Mouse (Mus musculus): ENCODE measurements around the gene Mecom.

The Mecom gene

DNA sequence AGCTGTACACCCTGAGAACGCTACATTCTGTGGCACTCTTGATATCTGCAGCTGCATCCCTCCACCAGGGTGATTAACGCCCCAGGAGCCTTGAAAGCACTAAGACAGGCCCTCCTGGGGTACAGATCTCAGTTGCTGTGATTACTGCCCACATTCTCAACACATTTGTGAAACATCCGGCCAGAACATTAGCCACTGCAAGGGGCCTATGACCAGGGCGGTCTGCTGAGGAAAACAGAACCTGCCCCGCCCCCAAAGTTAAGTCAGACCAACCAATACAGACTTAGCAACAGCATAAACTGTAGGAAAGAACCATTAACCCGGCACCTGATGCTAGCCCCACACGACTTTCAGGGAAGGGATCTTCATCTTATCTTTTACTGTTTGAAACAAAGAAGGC, 109.8 kb downstream of the Mecom start:
- peak; percentile 88 for DNase-seq

DNA sequence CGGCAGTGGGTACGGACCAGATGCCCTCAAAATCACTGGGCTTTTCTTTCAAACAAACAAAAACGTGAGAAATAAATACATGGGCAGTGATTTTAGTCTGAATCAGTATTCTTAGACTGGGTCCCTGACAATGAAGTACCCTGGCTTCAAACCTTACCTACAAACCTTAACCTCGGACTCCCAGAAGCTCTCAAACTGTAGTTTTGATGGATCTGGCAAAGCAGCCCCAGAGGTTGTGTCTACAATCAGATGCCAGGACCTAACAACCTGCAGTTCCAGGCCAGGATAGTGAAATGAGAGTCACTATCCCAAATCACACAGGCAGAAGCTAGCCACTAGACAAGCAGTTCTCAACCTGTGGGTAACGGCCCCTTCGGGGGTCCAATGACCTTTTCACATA, 111.2 kb downstream of the Mecom start:
- DNase-seq = peak; percentile 54

DNA sequence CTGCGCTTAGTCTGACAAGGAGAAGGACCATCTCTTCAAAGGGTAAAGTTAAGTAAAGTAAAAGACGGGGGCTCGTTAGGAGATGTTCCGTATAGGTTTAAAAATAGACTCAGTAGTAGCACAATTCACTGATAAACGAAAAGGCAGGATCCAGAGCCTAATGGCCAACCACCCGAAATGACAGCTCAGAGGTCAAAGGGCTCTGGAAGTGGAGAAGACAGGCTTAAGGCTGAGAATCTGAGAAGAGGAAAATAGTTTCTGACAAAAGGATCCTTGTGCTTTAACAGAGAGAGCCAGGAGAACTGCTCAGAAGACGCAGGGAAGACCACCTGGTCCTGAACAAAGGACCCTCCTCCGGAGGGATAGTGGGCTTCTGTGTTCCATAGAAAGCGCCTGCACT, 111.7 kb downstream of the Mecom start:
- DNase-seq = no peak

DNA sequence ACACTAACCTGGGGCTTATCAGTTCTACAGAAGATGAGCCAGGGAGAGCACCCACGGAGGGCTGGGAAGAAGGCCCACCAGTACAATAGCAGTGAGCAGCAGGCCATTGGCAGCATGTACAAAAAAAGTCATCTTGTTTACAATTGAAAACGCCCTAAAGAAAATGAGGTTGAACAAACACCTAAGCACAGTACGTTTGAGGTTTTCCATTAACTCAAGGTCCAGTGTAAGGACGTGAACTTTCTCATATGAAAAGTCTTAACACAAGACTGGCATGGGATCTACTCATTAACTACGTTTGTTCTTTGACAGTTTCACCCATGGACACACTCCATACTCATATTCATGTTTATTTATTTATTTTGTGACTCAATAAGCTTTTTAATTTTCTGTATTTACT, 118.9 kb downstream of the Mecom start:
- peak; percentile 22 for DNase-seq

DNA sequence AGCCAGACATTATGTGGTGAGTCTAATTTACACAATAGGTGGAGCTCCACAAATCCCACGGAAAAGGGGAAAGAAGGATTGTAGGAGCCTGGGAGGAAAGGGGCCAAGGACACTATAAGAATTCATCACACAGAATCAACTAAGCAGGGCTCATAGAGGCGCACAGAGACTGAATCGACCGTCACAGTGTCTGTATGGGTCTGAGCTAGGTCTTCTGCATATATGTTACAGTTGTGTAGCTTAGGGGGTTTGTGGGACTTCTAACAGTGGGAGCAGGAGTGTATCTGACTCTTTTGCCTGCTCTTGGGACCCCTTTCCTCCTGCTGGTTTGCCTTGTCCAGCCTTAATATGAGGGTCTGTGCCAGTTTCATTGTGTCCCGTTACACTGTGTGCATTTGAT, 123.8 kb downstream of the Mecom start:
- DNase-seq = peak; percentile 69

DNA sequence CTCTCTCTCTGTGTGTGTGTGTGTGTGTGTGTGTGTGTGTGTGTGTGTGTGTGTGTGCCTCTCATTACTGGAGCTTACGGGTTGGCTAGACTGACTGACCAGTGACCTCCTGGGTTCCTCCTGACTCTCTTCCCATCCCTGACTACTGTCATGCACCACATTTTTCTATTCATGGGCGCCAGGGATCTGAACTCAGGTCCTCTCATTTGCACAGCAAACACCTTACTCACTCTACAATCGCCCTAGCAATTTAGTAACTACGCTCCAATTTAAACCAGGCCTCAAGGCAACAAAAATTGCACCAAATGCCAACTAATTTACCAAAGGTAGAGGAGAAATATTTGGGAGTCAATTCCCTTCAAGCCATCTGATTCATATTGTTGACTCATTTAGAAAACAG, 125.9 kb downstream of the Mecom start:
- peak; percentile 75 for DNase-seq

DNA sequence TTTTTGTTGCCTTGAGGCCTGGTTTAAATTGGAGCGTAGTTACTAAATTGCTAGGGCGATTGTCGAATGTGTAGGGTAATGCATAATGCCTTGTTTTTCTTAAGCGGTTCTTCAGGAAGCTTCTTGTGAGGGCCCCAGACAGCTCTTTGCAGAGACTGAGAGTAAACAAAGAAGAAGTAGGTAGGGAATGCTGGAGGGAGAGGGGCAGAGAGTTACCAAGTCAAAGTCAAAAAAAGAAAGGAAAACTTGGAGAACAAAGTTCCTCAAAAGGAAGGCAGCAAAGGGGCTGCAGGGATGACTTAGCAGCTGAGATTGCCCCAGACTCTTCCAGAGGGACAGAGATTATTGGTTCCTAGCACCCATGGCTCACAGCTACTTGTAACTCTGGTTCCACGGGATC, 126.9 kb downstream of the Mecom start:
- DNase-seq = peak; percentile 39

DNA sequence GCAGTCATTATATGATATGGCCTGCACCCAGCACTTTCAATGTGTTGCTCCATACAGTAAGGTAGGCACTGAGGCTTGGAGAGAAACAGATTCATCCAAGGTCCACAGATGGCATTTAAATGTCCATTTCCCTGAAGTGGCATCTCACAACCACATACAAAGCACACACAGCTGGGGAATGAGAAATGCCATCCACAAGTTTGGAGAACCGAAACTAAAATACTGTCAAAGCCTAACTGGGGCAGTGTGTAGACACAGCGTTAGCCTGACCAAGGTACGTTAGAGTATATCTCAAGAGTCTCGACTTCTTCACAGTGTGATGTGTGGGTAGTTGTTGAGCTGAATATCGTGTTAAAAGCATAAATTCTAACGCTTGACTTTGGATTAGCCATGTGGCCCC, 133.6 kb downstream of the Mecom start:
- DNase-seq = peak; percentile 42

DNA sequence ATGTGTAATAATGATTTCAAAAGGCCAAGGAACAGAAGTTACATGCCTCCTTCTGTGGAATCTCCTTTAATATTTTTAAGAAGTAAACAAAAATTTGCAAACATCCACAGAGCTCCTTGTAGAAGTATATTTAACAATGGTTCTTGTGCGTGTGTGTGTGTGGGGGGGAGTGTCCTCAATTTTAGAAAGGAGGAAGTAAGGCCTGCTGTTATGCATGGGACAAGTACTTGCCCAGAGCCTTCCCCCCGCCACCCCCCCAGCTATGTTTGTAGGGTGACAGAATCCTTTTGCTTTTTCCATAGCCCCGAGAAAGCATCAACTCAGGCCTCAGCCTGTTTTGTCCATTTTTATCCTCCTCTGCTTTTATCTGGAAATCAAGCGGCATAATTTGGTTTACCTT, 137.0 kb downstream of the Mecom start:
- DNase-seq = peak; percentile 46

DNA sequence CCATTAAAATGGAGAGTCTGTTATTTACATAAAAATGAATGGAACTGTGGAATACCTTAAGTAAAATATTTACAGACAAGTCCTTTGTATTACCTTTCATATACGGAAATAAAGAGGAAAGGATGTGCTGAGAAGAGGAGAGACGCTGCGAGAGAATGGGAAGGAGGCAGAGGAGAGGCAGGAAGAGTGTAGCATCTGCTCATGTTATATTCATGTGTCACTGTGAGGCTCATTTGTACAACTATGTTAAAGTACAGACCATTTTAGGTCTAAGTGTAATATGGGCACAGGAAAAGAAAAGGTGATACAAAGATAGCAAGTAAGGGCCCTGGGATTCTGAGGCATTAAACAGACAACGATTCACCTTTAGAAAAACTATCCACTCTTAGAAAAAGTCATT, 143.0 kb downstream of the Mecom start:
- DNase-seq = peak; percentile 11

DNA sequence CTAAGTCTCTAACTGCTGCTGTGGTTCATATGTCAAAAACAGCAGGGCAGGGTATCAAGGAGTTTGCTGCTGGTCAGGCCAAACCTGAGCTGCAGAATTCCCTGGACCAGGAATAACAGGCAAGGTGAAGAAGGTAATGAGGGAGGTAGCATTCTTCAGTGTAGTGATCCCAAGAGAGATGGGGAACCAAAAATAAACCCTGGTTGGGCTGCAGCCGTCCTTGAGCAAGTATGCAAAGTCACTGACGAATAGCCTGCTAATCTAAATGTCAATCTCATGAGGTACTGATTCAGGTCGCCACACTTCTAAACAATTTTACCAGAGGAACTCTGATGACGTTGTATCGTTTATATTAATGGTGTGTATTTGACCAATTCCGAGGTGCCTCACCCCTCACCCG, 148.9 kb downstream of the Mecom start:
- peak; percentile 33 for DNase-seq

DNA sequence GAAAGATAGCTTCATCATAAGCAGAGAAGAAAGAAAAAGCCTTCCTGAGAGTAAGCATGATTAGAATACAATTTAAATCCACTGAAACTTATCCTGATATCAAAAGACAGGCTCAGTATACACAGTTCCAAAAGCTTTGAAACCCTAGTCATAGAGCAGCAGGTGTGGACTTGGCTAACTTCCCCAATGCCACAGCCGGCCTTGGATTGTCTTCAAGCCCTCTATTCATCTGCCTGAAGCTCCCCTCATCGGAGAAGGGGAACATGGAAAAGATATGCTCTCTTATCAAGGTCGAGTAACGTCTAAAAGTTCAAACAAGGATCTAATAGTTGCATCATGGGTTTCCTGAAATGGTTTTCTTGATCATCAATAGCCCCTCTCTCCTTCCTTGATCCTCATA, 152.9 kb downstream of the Mecom start:
- DNase-seq = peak; percentile 54

DNA sequence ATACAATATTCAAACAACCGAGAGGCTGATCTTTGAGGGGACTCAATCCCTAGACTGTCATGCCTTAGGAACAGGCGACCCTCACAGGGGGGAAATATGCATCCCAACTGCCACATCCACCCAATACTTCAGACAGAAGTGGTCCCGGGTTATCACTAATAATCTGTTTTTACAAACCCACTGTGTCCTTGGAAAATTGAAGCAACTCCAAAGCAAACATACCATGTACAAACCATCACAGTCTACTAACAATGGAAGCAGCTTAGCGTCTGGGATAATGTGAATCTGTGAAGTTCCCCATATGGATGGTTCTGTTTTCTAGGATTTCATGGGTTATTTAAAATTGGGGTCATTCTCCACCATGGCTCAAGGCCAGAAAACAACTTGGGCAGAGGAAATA, 155.1 kb downstream of the Mecom start:
- no peak for DNase-seq

DNA sequence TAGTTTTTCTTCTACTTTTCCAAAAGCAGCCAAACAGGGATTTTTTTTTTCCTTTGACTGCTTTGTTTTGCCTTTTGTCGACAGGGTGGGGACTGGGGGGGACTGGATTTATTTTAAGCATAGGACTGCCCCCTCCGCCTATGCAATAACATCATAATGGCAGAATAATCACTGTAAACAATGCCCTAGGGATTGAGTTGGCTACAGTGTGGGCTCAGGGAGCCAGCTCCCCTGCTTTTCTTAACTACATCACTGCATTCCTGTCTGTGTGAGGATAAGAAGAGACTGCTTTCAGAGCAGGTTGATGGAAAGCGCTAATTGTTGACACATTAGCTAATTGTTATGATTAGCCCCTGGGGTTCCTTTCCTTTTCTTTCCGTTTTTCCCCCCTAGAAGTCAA, 155.6 kb downstream of the Mecom start:
- DNase-seq = peak; percentile 94

DNA sequence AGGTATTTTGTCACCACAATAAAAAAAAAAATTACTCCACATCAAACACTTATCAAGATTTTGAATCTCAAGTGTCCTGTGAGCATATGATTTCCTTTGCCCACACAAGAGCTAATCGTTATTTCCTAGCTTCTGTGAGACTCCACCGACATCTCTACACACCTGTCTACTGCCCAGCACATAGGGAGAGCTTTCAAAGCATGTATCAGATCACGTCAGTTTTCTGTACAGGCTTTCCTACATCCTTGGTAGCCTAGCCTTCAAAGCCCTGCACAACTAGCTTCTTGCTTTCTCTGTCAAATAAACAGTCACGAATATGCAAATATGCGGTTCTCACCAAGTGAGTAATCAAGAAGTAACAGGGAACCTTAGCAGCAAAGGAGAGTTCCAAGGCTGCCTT, 157.5 kb downstream of the Mecom start:
- DNase-seq = peak; percentile 66

DNA sequence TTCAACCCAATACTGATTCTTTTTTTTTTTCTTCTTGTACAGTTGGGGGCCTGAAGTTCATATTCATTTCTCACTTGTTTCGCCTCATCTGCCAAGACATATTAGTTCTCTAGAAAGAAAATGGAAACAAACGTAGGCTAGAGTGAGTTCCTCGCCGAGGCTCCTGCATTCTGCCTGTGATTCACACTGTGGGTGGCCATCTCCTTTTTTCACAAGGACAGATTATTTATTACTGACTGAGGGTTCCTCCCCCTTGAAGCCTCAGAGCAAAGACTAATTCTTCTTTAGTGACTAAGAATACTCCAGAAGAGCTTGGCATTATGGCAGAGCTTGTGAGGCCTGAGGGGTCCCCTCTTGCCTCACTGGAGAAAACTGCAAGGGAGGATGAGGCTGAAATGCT, 167.5 kb downstream of the Mecom start:
- peak; percentile 35 for DNase-seq

DNA sequence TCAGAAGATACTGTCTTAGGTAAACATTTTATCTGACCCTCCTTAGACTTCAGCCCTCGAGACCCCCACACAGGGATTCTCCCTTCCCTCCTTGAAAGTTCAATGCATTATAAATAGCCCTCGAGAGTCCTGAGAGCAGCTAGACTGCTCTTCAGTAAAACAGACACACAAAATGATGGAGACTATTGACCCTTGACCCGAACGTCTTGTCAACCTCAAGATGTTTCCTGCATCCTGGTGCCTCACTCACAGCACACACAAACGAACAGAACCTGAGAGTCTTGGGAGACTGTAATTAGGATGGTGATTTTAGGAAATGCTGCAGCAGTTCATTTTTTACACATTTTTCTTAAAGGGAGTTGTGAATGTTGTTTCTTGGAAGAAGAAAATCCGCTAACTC, 168.5 kb downstream of the Mecom start:
- no peak for DNase-seq

DNA sequence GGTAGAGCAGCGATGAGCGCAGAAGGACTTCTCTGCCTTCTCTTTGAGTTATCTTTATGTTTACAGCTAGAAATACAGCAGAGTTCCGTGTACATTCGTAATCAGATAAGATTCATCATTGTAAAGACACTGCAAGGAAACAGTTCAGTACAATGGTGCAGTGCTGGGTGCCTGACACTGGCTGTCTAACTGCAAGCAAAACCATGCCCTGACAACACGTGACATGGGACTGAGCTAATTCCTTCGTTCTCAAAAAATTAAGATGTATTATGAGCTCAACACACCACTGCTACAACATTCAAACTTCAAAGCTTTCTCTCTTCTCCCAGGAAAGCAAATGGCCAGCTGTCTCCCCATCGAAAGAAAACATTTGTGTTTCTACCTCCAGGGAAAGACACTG, 176.3 kb downstream of the Mecom start:
- DNase-seq = peak; percentile 67

DNA sequence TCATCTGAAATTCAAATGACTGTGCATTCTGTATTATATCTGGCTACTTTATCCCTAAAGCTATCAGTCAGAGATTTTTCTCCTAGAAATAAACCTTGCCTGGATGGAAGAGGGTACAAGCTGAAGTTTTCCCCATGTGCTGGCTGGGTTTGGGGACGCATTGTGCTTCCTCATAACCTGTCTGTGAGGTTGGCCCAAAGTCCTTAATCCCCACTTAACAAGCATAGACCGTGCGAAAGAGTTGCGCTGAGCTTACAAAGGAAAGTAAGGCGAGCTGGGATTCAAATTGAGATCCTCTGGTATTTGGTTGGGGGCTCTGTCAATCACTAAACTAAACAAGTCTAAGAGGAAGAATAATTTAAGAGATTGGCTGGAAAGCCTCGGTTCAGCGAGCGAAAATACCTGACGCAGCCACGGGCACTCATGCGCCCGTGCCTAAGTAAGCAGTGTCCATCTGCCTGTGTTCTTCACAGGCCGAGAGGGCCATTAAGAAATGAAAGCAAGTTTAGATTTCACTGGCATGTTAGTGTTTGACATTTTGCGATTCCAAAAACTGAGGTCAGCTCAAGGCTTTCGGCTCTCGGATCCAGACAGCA, 176.8 kb downstream of the Mecom start:
- DNase-seq = peak; percentile 79

DNA sequence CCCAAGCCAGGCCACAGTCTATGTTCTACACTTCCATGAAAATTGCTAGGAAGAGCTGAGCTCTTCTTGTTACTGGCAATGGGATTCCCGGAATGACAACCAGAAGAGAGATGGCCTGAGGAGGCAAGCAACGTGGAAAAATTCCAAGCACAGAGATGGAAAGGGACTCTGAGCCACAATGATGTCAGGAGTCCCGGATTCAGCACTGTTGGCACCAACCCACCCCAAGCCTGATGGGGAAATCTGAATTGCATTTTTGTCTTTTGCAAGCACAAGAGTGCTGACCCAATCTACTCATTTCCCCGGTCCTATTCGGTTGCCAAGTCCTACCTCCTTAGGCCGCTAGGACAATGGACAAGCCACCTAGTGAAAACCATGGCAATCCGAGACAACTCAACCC, 181.2 kb downstream of the Mecom start:
- peak; percentile 94 for DNase-seq

DNA sequence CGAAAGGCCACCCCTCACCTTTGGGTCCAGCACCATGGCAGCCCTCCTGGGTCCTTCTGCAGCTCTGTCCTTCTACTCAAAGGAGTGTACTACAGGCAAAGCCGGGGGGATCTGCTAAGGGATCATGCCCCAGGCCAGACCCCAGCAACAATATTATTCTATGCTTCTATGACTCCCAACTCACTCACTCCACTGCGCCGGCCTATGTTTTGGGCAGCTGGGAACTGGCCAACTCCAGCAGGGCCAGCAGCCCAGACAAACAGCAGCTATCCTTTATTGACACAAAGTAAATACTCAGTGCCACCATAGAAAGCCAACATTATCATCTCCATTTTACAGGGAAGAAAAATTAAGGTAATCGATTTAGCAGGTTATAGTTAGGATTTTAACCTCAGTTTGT, 186.6 kb downstream of the Mecom start:
- no peak for DNase-seq

DNA sequence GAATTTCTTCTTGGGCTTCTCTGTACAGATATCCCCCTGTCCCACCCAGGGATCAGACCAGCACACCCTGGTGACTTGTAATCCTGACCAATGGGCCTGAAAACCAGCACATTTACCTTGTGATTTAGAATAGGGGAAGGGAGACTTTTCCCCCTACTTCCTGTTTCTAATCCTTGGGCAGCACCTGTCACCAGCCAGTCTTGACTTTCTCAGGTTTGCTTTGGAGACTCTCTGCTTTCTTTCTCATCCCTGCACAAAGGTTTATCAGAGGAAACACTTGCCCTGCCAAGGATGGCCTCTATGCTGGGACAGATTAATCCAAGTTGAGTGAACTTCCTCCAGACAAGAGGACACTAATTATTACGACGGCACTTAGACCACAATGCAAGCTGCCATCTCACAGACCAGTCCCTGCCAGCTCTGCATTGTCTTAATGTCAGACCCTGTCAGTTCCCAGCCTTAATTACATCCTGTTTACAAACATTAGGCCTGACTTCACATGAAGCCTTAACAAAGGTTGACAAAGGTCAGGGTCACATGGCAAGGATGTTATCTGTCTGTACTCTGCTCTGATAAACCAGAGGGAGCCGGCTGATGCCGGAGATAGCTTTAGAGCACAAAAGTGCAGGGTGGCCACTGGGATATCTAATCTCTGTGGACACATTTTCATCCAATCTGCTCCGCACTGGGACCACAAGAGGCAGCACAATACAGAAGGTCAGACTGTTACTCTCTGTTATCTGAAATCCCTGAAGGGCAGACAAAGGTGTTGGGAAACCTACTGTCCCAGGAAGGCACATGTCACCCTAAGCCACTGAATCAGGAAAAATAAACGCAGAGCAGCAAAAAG, 193.7 kb downstream of the Mecom start:
- peak; percentile 97 for DNase-seq

DNA sequence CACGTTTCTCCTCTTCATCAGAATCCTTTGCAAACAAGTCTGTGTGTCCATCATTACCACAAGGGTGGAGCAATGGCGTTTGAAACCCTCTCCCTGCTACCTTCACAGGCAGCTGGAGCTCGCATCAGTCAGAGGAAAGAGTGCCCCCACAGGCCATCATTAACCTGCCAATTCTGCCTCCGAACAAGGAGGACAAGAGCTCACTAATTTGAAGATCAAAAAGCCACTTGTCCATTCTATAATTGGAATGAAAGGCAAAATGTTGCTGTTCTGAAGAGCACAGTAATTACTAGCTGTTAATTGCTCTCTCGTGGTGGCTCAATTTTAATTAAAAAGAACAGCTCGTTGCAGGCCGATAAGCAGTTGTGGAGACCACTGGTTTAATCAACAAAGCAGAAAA, 198.5 kb downstream of the Mecom start:
- DNase-seq = no peak

DNA sequence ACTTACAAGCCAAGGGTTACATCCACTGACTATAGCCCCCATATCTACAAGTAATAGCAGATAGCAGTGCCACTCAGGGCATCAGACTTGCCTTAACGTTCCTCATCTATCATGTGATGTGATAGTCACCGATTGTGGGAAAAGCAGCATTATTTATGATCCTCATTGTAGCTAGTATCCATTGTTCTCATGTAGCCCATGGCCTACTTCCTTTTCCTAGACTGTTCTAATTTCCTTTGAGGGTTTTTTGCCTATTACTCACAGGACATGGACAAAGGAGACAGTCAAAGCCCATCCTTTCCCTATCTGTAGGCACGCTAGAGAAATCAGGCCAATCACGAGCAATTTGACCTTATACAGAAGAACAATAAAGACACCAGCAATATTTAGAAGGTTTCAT, 203.7 kb downstream of the Mecom start:
- DNase-seq = no peak

DNA sequence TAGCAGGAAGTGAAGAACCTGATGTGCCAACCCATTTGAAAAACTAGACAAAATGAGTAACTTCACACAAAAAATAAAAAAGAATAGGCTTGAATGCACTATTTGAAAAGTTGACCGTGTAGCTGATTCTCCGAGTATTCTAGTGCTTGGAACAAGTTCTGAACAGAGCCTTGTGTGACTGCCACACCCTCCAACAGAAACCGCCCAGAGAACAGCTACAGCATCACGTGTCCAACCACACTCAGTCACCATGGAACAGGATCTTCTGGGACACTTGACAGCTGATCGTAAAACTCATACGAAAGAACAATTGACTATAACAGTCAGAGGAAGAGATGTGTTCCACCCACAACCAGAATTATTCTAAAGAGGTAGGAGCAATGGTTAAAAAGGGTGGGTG, 215.5 kb downstream of the Mecom start:
- peak; percentile 91 for DNase-seq
